Mouse (Mus musculus) liver, postnatal 0 days (tissue): ENCODE results near the gene Sestd1.

Experiments used
- CTCF ChIP-seq: sonication (generic); IDR thresholded peaks from 2 replicates; pipeline ENCODE4 v1.5.1; 2016; ENCODE audit warnings: antibody characterized with exemption, low read depth
- EP300 ChIP-seq: IDR thresholded peaks from 2 replicates; pipeline ENCODE4 v1.6.1; 2016; ENCODE audit warnings: antibody characterized with exemption, low read depth, mild to moderate bottlenecking

- TF ChIP-seq EP300: no peak
- no peak for TF ChIP-seq CTCF
Measured at GRCm38 (mm10) chr2:77196819-77197218, 83.6 kb downstream of the Sestd1 start.
